Mouse (Mus musculus) ES-Bruce4 (cell line): Measurements from ENCODE around the gene Cela3b.

ENCODE experiments used
- CTCF ChIP-seq: IDR thresholded peaks from one replicate; pipeline ENCODE4 v1.8.1; 2011; ENCODE audit warnings: low read depth, low read length
- POLR2A ChIP-seq: IDR thresholded peaks from one replicate; pipeline ENCODE4 v1.8.1; 2011; ENCODE audit warnings: low read length; ENCODE audit not compliant: insufficient read depth

- TF ChIP-seq CTCF (no peak), POLR2A (no peak)
Measured at GRCm38 (mm10) chr4:137470701-137471317, 40.5 kb upstream of the Cela3b start.
